Mouse (Mus musculus): ENCODE measurements around the gene Gm13290.
"Not testable (repeated sequence)": the region's sequence is repeated elsewhere in the genome, so short reads cannot be mapped to it uniquely, and the experiment has no call there.

GRCm38 (mm10) chr4:88793936-88794675, 20.5 kb downstream of the Gm13290 start, which contains the start of gene Gm13275:
- TF ChIP-seq CTCF (conservative IDR thresholded peaks at IDR 0.05 in 1 of 2, IDR thresholded peaks at IDR 0.05 in 1 of 2; ENCODE audit: low read depth in 2 of 2, low read length in 2 of 2); ZMIZ1 (IDR thresholded peaks at IDR 0.05; ENCODE audit: low read depth, low read length); ETS1 (conservative IDR thresholded peaks at IDR 0.05; ENCODE audit: low read depth, low read length); EP300 (IDR thresholded peaks at IDR 0.05; ENCODE audit: low read length): not testable (repeated sequence)

Data from CH12.LX (cell line).